Mouse (Mus musculus): ENCODE measurements at regions not wholly inside any gene's neighbourhood (a gene's known extent, or its start where the extent isn't known, plus 50 kb on each side); places are given as distances from the start of the nearest gene placed in this dataset.

- Histone ChIP-seq H3K4me2 (no peak overlapping the region), H3K9ac (no peak overlapping the region), H3K27me3 (replicated peaks) (no peaks in the 10 kb centered on the region), H3K4me1 (replicated peaks) (no peaks in the 10 kb centered on the region), H3K27ac (ENCODE audit: poor library complexity, severe bottlenecking) (no peak overlapping the region), H3K36me3 (no peaks in the 10 kb centered on the region), H3K4me3 (no peak overlapping the region), H3K9me3 (replicated peaks) (no peaks in the 10 kb centered on the region)
- 69% methylated on average over 4 of the region's 4 CpGs for WGBS
- no peak for ATAC-seq (ENCODE audit: insufficient number of reproducible peaks, low FRiP score)
Observed at GRCm38 (mm10) chr1:14413826-14414445, 1679.2 kb downstream of the 4930444P10Rik start.

- no peak overlapping the region for H3K4me2 ChIP-seq
- no peak overlapping the region for H3K9ac ChIP-seq
- H3K27ac ChIP-seq (ENCODE audit: poor library complexity, severe bottlenecking) = no peak overlapping the region
Observed at GRCm38 (mm10) chr1:14369957-14370833, 1722.9 kb downstream of the 4930444P10Rik start.

GRCm38 (mm10) chr1:14359998-14360640, 1733.0 kb downstream of the 4930444P10Rik start:
- Histone ChIP-seq H3K36me3 (no peaks in the 10 kb centered on the region), H3K9ac (no peak overlapping the region), H3K27me3 (replicated peaks) (no peaks in the 10 kb centered on the region), H3K4me1 (replicated peaks) (no peaks in the 10 kb centered on the region), H3K4me2 (no peak overlapping the region), H3K27ac (ENCODE audit: poor library complexity, severe bottlenecking) (no peak overlapping the region), H3K4me3 (no peak overlapping the region), H3K9me3 (replicated peaks) (no peaks in the 10 kb centered on the region)
- no peak for ATAC-seq (ENCODE audit: insufficient number of reproducible peaks, low FRiP score)
- 69% methylated on average over 2 of the region's 2 CpGs for WGBS

More at GRCm38 (mm10) chr1:14369957-14370833, 1722.9 kb downstream of the 4930444P10Rik start:
- Histone ChIP-seq H3K4me1 (replicated peaks) (no peaks in the 10 kb centered on the region), H3K9me3 (replicated peaks) (no peaks in the 10 kb centered on the region), H3K36me3 (no peaks in the 10 kb centered on the region), H3K27me3 (replicated peaks) (no peaks in the 10 kb centered on the region), H3K4me3 (no peak overlapping the region)
- no peak for ATAC-seq (ENCODE audit: insufficient number of reproducible peaks, low FRiP score)
- 82% methylated on average over 3 of the region's 3 CpGs for WGBS

Data from heart, embryonic 12.5 days (tissue).